Mouse (Mus musculus) thymus, adult 2 months (tissue): ENCODE measurements around the gene Elf4.

Source experiments
- CTCF ChIP-seq: fragments of 200-500 bp; IDR thresholded peaks from 2 replicates; pipeline ENCODE4 v1.5.1; 2012; ENCODE audit warnings: mild to moderate bottlenecking, control low read depth, low read length, moderate library complexity, borderline replicate concordance; ENCODE audit not compliant: control insufficient read depth, poor library complexity, insufficient read depth; ENCODE audit errors: extremely low read depth
- POLR2A ChIP-seq: fragments of 200-500 bp; IDR thresholded peaks from 2 replicates; pipeline ENCODE4 v1.6.1; 2012; ENCODE audit warnings: mild to moderate bottlenecking, low read length, control low read depth, moderate library complexity; ENCODE audit not compliant: control insufficient read depth, poor library complexity, insufficient read depth; ENCODE audit errors: extremely low read depth

DNA sequence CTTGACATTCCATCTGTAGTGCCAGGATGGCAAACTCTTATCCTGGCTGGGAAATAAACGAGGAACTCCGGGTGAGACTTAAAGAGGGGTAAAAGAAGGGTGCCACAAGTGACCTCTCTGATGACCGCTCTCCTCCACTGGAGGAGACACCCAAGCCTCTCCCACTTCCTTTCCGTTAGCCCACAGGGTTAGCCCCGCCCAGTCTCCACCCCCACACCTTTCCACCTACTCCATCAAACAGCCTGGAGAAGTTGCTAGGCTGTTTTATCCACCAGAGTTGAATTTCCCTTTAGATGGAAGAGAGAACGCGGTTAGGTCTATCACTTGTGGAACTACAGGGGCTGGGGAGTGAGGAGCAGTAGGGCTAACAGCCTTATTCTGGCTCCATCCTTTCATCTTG, 37.7 kb downstream of the Elf4 start:
- TF ChIP-seq CTCF (no peak), POLR2A (no peak)
